Mouse (Mus musculus): Measurements from ENCODE around the gene Npy1r. TPM values are rescaled to one million over a fixed set of nuclear protein-coding genes. Genes with fewer than 3 reads are reported as not detected.

Npy1r gene
- 10 to 100 TPM; 28.2 to 29.4 (median 29.1) TPM for total RNA-seq (2022)

DNA sequence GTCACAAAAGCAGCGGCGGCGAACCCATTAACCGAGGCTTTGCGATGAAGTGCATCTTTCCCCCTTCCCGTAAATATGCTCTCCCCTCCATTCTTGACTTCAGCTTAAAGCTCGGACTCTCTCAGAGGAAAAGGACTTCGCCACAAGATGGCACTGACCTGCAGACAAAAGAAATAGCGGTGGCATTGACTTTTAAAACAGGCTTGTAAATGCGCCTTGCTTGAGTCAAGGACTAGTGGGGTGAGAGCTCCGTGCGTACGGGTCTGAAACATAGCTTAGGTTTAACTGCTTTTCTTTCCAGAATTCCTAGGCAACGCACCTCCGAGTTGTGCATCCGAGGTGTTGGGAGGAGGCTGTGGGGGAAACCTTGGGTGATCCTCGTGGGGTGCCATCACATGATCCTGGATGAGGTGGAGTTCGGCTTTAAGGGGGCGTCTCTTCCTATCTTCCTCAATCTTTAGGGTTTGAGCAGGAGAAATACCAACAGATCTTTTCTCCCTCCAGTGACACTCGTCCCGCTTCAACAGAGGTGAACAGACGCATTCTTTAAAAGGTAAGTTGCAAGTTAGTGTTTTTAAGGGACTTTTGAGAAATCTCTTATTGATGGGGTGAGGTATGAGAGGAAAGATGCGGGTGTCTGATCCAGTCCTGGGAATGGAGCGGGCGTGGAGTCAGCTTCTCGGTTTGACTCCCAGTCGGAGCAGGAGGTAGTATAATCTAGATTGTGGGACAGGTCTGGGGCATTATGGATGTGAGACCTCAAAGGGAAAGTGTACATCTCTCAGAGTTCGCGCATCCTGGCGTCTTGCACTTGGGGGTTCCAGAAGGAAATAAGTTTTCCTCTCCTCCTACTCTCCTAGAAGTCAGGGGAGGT is at the start of gene Npy1r:
TSS of gene Npy1r (plus strand) at position 223 of the 874 bp plus-strand sequence.
- DNase-seq (ENCODE audit: low spot score in 2 of 2): peak; percentile 46 to 58

DNA sequence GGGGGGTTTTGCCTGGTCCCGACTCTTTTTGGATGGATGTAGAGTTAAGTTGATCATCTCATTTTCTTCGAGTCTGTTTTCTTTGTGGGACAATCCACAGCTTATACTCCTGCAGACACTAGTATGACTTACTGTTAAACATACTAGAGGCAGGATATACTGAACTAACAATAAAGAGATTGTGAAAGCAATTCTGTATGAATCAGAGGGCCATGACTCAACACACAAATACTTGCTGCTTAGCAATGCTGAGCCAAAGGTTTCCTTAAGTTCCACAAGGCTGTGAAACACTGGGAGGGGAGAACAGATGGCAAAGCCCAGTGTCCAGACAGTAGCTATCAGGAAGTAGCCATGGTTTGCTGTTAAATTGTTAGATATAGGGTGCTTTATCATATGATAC is 15.7 kb upstream of the Npy1r start:
- no peak for DNase-seq (ENCODE audit: low spot score in 2 of 2)

DNA sequence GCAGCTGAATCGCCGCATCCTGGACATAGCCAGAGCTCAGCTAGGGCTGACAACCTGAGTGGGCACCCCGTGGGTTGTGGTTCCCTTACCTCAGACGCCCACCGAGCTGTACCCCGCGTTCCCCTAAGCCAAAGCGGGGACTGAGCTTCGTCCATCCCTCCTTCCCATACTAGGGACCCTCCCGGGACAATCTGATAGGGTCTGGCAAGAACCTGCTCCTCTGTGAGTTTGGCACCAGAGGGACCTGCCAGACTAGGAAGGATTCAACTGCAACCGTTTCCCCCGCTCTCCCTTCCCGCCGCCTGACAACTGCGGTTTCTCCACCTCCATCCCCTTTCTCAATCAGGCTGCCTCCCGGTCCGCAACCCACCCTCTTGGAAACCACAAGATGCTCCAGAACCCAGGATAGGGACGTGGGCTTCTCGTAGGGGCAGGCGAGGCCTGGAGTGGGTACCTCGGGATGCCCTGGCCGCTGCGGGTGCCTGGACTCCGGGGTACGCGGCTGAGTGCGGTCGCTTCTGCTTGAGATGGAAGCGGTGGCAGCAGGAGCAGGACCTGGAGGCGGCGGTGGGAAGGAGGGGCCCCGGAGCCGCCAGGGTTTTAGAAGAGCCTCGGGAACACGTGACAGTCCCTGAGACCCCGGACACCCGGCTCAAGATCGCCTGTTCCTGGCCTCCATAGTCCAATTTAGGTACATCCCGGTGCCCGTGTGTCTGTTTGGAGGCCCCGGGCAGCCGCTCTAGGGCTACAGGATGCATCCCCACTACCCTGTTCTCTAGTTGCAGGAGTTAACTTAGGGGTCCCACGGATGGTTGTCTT is 9.3 kb upstream of the Npy1r start, which contains the start of gene Npy5r:
TSS of gene Npy5r (minus strand) at position 618 of the 819 bp plus-strand sequence.
- DNase-seq (ENCODE audit: low spot score in 2 of 2): peak; percentile 30 to 33

DNA sequence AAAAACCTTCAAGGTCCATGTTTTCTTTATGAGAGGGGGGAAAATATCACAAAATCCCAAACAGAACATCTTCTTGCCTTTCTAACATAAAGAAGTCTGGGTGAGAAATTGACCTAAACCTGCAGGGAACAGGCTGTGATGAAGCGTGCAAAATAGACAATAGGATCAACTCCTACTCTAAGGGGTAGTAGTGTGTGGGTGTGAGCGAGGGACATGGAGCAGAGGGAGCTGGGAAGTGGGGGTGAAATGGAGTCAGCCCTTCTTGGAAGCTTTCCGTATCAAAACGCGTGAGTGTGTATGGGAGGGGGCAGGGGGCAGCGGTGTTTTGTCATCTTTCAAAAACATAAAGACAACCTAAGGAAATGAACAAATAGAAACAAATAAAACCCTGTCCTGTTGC is 8.6 kb upstream of the Npy1r start:
- no peak for DNase-seq (ENCODE audit: low spot score in 2 of 2)

DNA sequence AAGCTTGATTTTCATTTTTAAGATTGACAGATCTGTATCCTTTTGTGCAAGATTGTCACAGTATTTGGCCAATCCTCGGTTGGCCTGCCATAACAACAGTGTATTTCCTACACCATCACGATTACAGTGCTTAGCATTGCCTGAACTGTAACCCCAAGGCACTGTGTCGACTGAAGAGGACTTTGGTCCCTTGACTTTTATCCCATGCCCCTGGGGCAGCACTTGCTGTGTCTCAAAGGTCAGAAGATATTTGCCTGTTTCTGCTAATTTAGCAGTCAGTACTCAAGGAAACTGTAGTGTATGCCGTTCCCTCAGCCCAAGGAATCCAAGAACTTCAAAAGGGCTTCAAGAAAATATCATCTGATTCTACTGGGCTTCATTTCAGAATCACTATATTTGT is 8.2 kb upstream of the Npy1r start:
- DNase-seq (ENCODE audit: low spot score in 2 of 2): no peak

DNA sequence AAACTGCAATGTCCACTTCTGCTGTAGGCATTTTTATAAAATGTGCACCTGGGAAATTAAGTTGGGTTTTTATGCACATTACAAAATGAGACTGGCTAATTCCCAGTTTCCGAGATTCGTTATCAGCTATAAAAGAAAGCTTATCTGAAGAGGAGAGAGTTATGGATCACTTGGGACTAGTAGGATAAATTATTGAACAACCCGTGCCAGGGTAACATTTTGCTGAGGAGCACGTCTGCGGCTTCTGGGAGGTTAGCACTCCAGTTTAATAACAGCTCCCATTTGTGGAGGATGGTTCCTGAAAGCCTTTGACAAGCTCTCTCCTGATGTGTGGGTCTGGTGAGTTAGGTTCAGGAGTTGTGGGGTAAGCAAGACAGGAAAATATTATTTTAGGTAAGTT is 6.6 kb upstream of the Npy1r start:
- DNase-seq (ENCODE audit: low spot score in 2 of 2): no peak

DNA sequence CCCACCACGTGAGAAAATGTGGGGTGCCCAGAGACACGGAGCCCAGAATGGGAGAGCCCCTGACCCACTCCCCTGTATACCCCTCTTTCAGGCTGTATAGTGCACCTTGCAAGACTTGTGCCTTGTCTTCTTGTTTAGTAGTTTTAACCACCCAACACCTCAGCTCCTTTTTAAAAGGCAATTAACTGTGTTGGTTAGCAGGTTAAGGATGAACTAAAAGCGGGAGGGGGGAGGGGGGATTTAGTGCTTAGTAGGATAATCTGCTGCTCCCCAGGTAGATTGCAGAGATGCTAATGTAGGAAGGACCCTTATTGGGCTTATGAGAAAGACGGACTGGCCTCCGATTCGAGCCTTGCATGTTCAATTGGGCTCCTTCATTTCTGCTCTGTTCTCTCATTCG is 1.0 kb downstream of the Npy1r start:
- no peak for DNase-seq (ENCODE audit: low spot score in 2 of 2)

DNA sequence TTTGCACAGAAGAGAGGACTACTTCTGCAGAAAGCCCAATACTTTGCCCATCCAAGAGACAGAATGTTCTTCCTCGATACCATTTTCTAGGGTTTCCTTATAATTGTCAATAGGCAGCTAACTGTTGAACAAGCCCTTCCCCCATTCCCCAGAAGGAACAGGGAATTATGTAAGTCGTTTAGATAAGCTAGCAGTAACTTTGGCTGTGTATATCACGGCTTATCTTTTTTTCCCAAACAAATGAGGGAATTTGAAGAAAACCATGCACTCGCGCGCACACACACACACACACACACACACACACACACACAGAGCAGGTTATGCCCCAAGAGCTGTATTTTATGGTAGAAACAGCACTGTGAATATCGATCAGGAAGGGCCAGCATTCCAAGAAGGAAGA is 1.8 kb downstream of the Npy1r start:
- DNase-seq (ENCODE audit: low spot score in 2 of 2): no peak

DNA sequence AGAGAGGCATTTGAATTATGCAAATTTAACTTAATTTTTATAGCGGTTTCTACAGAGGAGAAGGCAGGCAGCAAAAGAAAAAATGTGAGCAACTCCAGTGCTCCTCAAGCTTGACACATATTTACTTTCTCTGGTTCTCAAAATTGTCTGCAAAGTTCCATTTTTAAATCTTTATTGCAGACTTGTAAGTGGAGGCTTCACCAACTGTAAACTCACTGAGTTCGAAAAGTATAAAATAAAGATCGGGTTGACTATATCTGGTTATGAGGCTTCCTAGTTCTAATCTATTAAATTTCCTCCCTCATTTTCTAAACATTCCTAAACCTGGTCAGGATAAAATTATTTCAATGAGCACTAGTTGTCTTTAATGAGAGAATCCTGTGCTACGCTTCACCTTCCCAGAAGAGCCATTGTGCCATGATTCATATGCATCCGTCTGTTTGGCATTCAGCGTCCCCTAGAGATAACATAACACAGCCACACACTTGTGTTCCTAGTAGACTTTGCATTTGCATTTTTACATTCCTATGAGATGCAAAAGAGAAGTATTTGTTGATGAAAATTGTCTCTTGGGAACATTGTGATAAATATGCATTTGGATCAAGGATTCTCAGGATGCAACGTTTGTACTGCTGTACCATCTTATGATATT is 17.5 kb downstream of the Npy1r start:
- no peak for DNase-seq (ENCODE audit: low spot score in 2 of 2)

DNA sequence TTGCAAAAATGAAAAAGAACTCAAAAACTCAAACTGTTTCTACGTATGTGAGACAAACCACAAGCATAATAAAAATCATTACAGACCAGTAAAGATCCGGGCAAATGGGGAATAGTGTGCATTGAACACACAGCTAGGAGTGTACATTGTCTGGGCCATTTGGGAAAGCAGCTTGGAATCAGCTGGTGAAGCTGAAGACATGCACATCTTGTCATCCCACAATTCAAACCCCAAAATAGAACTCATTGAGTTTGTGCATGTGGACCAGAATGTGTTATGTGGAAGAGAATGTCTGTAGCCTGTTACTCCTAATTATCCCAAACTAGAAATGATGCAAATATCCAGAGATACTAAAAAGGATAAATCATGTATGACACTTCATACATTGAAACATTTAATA is 25.8 kb downstream of the Npy1r start:
- DNase-seq (ENCODE audit: low spot score in 2 of 2): peak; percentile 58 to 60

DNA sequence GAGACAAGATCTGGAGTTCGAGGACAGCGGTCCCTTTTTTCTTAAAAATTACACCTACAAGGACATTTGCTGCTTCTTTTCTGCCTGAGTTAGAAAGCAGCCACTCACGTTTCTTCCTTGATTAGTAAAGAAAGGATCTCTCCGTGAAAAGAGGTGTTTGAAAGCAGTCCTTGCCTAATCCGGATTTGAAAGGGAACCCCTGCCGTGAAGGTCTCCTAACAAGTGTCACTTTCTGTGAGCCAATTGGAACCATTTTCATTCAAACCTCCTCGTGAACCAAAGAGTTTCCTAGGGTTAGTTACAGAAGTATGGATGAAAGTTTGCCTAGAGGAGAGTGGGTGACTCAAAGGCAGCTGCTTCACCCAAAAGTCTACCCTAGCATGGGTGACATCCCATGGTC is 32.5 kb downstream of the Npy1r start:
- no peak for DNase-seq (ENCODE audit: low spot score in 2 of 2)

DNA sequence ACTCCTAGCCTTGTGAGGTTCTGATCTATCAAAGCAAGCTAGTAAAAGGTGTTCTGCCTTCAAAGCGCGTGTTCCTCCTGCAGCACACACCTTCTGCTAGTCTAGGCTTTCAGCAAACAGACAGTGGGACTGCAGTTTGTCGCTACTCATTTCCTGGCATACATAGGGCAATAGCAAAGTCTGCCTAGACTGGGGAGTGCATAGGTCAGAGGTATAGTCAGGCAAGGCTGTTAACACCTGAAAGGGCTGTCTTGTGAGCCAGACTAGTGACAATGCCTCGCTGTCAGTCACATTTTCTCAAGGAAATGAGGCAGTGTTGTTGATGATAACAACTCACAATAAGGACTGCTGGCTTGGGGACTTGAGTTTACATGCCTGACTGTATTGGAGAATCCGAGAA is 35.0 kb downstream of the Npy1r start:
- DNase-seq (ENCODE audit: low spot score in 2 of 2): no peak

DNA sequence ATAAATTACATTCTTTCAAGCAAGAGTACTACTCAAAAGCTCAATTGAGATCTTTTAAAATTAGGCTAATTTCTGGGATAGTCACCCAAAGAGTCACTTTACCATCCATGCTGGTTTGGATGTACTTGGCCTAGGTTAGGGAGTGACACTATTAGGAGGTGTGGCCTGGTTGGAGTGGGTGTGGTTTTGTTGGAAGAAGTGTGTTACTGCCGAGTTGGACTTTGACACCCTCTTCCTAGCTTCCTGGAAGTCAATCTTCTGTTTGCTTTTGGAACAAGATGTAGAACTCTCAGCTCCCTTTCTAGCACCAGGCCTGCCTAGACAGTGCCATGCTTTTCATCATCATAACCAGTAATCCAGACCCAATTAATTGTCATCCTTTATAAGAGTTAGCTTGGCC is 45.4 kb downstream of the Npy1r start:
- DNase-seq (ENCODE audit: low spot score in 2 of 2): no peak

DNA sequence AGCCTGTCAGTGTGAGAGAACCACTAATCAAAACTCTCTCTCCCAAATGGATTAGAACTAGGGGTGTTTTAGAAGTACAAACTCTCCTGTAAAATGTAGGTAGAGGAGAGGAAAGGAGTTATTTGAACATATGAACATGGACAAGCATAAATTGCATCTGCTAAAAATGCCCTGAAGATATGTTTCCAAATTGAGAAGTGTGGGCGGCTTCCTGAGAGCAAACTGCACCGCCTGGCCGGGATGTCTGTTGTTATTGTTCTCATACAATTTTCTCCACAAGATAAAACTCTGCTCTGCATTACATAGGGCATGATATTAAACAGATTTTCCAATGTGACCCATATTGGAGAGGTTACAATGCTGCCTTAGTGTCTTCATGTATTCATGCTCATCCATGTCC is 48.6 kb downstream of the Npy1r start:
- DNase-seq (ENCODE audit: low spot score in 2 of 2): no peak

DNA sequence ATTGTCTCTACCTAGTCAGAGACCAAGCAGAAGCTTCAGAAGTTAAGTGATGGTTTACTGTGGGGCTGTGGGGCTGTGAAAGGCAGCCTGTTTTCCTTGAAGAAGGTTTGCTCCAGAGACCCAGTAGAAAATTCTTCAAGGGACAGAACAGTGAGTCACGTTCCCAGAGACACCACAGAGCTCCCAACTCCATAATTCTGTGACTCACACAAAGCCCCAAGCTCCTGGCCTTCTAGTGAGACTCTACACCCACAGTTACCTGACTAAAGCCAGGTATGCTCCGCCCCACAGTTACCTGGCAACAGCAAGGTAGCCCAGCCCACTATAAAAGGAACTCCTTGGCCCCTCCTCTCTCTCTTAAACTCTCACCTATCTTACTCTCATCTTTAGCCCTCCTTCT is 54.6 kb downstream of the Npy1r start:
- no peak for DNase-seq (ENCODE audit: low spot score in 2 of 2)

DNA sequence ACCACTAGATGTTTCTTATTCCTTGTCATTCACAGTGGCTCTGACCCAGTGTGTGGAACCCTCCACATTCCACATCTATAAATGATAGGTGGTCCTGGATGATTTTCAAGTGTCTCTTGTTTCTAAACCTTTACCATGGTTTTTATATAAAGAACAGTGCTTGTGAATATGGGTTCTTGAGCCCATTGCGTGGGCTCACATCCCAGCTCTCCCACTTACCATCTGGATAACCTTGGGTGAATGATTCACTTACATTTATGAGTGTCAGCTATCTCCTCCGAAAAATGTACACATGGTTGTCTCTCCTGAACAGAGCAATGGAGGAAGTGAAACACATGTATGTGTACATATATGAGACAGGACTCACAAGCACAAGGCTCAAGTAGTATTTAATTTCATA is 59.2 kb downstream of the Npy1r start:
- DNase-seq (ENCODE audit: low spot score in 2 of 2): no peak

Other genes starting within 250 kb of the Npy1r start
- 10 to 100 TPM in 3 of 4 experiments, 1 to 10 TPM in 1; 9.8 to 12.1 (median 11.3) TPM for gene Tma16, start 210.7 kb upstream of the Npy1r start, total RNA-seq (2022)
- under 1 TPM in 3 of 4 experiments, not detected in 1; 0.19 to 0.37 (median 0.22) TPM for gene Tktl2, start 185.4 kb upstream of the Npy1r start, total RNA-seq (2022)
- 1 to 10 TPM; 7.9 to 9.8 (median 8.3) TPM for gene Npy5r, start 9.1 kb upstream of the Npy1r start, total RNA-seq (2022)
- gene Naf1, start 163.0 kb downstream of the Npy1r start, total RNA-seq (2022): 10 to 100 TPM; 12.7 to 15.4 (median 13.7) TPM

Measured in layer of hippocampus, adult 8-10 months (tissue).